Mouse (Mus musculus): ENCODE measurements around the gene Prkce. TPM values are rescaled to one million over a fixed set of nuclear protein-coding genes. Genes with fewer than 3 reads are reported as not detected.

The Prkce gene
- polyA plus RNA-seq, 1 experiment from 2014 or later: 5.0 TPM

DNA sequence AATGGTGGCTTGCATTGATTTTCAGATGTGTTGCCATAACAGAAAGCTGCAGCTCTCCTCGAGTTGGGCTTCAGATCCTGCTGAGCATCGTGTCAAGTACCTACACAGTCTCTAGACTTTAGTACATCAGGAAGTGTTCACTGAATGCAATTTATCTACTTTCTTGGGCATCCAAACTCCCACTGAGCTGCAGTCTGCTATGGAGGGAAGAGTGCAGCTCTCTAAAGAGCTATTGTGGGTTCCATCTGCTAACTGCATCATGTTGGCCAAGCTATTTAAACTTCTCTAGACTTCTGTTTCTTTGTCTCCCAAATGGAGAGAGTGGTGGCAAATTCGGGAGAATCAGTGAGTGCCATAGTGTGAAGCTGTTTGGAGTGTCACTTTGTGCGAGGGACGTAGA lies 349.0 kb downstream of the Prkce start:
- H3K27me3 ChIP-seq (replicated peaks; ENCODE audit: control insufficient read depth, insufficient read depth, low read length): no peaks in the 10 kb centered on the region
- 76% methylated on average over 5 of the region's 5 CpGs for WGBS
- peaks cover 2% of the 10 kb centered on the region; the same call in 1 of the 2 replicates for H3K4me1 ChIP-seq (ENCODE audit: control insufficient read depth, insufficient read depth, low read length)
- no peak overlapping the region for H3K4me3 ChIP-seq (ENCODE audit: low read length)
- ATAC-seq: no peak
- H3K9me3 ChIP-seq (ENCODE audit: control insufficient read depth, low read length): no peaks in the 10 kb centered on the region
- no peaks in the 10 kb centered on the region for H3K36me3 ChIP-seq (ENCODE audit: control insufficient read depth, insufficient read depth, low read length)
- H3K4me2 ChIP-seq (ENCODE audit: low read depth, low read length): no peak overlapping the region
- no peak overlapping the region for H3K27ac ChIP-seq (ENCODE audit: low read length)
- H3K9ac ChIP-seq (ENCODE audit: low read depth, low read length): no peak overlapping the region

DNA sequence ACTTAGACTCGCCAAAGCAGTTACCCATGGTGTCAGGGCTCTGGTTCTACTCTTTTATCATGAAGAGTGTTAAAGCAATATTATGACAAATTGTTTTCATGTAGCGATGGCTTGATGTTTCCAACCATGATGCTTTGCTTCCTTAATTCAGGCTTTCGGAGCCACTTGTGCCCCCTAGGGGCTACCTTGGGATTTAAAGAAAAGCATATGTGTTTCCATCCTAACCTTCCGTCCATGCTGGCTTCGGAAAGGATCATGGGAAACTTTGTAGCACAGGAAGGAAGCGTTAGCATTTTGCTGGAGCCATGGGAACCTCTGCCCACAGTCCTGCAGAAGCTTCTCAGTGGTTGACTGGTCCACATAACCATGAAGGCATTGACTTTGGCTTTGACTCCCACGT lies 351.0 kb downstream of the Prkce start:
- no peaks in the 10 kb centered on the region for H3K27me3 ChIP-seq (replicated peaks; ENCODE audit: control insufficient read depth, insufficient read depth, low read length)
- no peak for ATAC-seq
- no peaks in the 10 kb centered on the region for H3K9me3 ChIP-seq (ENCODE audit: control insufficient read depth, low read length)

DNA sequence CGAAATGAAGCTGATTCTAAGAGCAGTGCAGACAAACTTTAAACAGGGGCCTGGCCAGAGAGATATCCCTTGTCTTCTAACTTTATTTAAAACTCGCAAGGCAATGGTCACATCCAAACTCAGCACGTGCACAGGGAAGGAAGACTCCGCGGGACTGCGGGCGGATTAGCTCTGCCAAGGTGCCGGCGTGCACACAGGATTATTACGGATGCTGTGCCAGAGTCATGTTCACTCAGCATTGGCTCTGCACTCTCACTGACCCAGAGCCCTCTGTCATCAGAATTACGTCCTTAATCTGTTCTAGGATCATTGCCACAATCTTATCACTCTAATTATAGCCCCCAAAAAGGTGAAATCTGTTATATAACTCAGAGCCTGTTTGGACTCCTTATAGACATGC lies 353.7 kb downstream of the Prkce start:
- H3K36me3 ChIP-seq (ENCODE audit: control insufficient read depth, insufficient read depth, low read length): no peaks in the 10 kb centered on the region
- H3K4me3 ChIP-seq (ENCODE audit: low read length): no peak overlapping the region
- H3K4me2 ChIP-seq (ENCODE audit: low read depth, low read length): no peak overlapping the region
- WGBS: 89% methylated on average over 11 of the region's 11 CpGs
- H3K9ac ChIP-seq (ENCODE audit: low read depth, low read length): no peak overlapping the region
- ATAC-seq: no peak
- no peaks in the 10 kb centered on the region for H3K27me3 ChIP-seq (replicated peaks; ENCODE audit: control insufficient read depth, insufficient read depth, low read length)
- H3K4me1 ChIP-seq (ENCODE audit: control insufficient read depth, insufficient read depth, low read length): no peaks in the 10 kb centered on the region
- H3K27ac ChIP-seq (ENCODE audit: low read length): no peak overlapping the region
- H3K9me3 ChIP-seq (ENCODE audit: control insufficient read depth, low read length): no peaks in the 10 kb centered on the region

More for the DNA sequence above, 351.0 kb downstream of the Prkce start:
- no peaks in the 10 kb centered on the region for H3K36me3 ChIP-seq (ENCODE audit: control insufficient read depth, insufficient read depth, low read length)
- no peak overlapping the region for H3K9ac ChIP-seq (ENCODE audit: low read depth, low read length)
- no peak overlapping the region for H3K27ac ChIP-seq (ENCODE audit: low read length)
- H3K4me2 ChIP-seq (ENCODE audit: low read depth, low read length): no peak overlapping the region
- H3K4me3 ChIP-seq (ENCODE audit: low read length): no peak overlapping the region
- peaks cover 2% of the 10 kb centered on the region; the same call in 1 of the 2 replicates for H3K4me1 ChIP-seq (ENCODE audit: control insufficient read depth, insufficient read depth, low read length)
- 90% methylated on average over 7 of the region's 7 CpGs for WGBS

DNA sequence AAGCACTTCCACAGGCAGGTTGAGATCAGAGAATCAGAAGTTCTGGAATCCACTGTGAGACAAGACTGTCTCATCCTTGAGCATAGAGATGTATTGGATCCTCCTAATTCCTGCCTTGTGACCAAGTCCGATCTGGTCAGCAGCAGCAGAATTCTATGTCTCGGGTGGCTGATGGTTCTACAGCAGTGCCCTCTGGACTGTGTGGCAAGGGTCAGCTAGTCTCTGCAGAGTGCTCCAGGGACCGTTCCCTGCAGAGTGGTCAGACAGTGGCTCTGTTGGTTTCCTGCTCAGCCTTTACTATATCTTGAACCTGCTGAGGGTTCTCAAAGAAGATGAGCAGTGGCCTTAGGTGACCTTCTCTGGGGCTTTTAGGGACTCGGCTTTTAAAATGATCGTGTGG lies 355.1 kb downstream of the Prkce start:
- Histone ChIP-seq H3K9me3 (ENCODE audit: control insufficient read depth, low read length) (no peaks in the 10 kb centered on the region), H3K4me3 (ENCODE audit: low read length) (no peak overlapping the region), H3K36me3 (ENCODE audit: control insufficient read depth, insufficient read depth, low read length) (no peaks in the 10 kb centered on the region), H3K9ac (ENCODE audit: low read depth, low read length) (no peak overlapping the region), H3K27ac (ENCODE audit: low read length) (no peak overlapping the region), H3K27me3 (replicated peaks; ENCODE audit: control insufficient read depth, insufficient read depth, low read length) (no peaks in the 10 kb centered on the region), H3K4me1 (ENCODE audit: control insufficient read depth, insufficient read depth, low read length) (no peaks in the 10 kb centered on the region), H3K4me2 (ENCODE audit: low read depth, low read length) (no peak overlapping the region)
- no peak for ATAC-seq
- WGBS: 80% methylated on average over 5 of the region's 5 CpGs

DNA sequence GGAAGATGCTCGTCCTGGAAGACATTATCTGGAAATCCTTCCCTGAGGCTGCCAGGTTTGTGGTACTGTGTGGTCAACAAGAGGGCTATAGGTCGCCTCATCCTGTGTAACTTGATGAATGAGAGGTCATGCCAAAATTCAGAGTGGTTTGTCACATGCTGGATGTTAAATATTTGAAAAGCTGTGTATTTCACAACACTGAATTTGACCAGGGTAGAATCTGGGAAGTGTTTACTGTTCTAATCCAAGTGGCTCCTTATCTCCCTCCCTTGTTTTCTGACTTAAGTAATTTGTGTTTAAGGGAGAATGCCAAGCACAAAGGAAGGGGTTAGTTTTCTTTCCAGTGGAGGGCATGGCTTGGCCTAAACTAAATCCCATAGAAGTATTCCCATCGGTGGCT lies 355.8 kb downstream of the Prkce start:
- ATAC-seq: no peak
- H3K9ac ChIP-seq (ENCODE audit: low read depth, low read length): no peak overlapping the region
- H3K9me3 ChIP-seq (ENCODE audit: control insufficient read depth, low read length): no peaks in the 10 kb centered on the region
- H3K27ac ChIP-seq (ENCODE audit: low read length): no peak overlapping the region
- no peaks in the 10 kb centered on the region for H3K4me1 ChIP-seq (ENCODE audit: control insufficient read depth, insufficient read depth, low read length)
- no peak overlapping the region for H3K4me3 ChIP-seq (ENCODE audit: low read length)
- no peak overlapping the region for H3K4me2 ChIP-seq (ENCODE audit: low read depth, low read length)
- H3K27me3 ChIP-seq (replicated peaks; ENCODE audit: control insufficient read depth, insufficient read depth, low read length): no peaks in the 10 kb centered on the region
- WGBS: 63% methylated on average over 3 of the region's 3 CpGs
- H3K36me3 ChIP-seq (ENCODE audit: control insufficient read depth, insufficient read depth, low read length): no peaks in the 10 kb centered on the region

DNA sequence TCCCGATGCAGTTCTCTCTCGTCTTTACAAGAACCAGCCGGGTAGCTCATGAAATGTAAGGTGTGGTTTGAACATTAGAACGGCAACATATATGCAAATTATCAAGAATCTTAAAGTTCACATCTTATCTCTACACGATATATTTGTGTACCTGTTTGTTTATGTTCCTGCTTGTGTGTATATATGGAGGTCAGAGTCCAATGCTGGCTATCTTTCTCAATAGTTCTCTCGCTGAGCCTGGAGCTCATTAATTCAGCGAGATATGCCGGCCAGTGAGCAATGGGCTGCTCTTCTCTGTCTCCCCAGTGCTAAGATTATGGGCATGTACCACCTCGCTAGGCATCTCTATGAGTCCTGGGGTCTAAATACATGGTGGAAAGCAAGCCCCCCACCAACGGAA lies 356.3 kb downstream of the Prkce start:
- Histone ChIP-seq H3K27ac (ENCODE audit: low read length) (no peak overlapping the region), H3K4me1 (ENCODE audit: control insufficient read depth, insufficient read depth, low read length) (no peaks in the 10 kb centered on the region), H3K9ac (ENCODE audit: low read depth, low read length) (no peak overlapping the region), H3K36me3 (ENCODE audit: control insufficient read depth, insufficient read depth, low read length) (no peaks in the 10 kb centered on the region), H3K27me3 (replicated peaks; ENCODE audit: control insufficient read depth, insufficient read depth, low read length) (no peaks in the 10 kb centered on the region), H3K4me3 (ENCODE audit: low read length) (no peak overlapping the region), H3K9me3 (ENCODE audit: control insufficient read depth, low read length) (no peaks in the 10 kb centered on the region), H3K4me2 (ENCODE audit: low read depth, low read length) (no peak overlapping the region)
- ATAC-seq: no peak
- WGBS: 87% methylated on average over 10 of the region's 10 CpGs

DNA sequence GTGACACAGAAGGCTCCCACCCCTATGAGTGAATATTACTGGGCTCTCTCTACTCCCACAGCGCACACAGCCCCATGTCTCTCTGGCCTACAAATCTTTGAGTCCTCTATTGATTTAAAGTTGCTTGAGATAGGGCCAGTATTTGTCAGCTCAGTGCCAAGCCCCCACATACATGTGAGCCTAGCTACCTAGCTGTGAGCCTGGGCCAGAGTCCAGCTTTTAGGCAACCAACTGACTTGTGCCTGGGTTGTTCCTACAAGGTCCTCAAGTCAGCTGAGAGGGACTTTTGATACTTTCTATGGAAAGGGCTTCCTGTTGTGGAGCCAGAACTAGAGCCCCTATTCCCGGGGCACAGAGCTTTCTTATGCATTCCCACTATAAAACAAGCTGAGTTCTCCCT lies 357.5 kb downstream of the Prkce start:
- Histone ChIP-seq H3K36me3 (ENCODE audit: control insufficient read depth, insufficient read depth, low read length) (no peaks in the 10 kb centered on the region), H3K4me1 (ENCODE audit: control insufficient read depth, insufficient read depth, low read length) (0 out of 2 replicates have a peak, but pooled peaks cover 2% of the 10 kb centered on the region), H3K4me3 (ENCODE audit: low read length) (no peak overlapping the region), H3K27ac (ENCODE audit: low read length) (no peak overlapping the region), H3K9me3 (ENCODE audit: control insufficient read depth, low read length) (no peaks in the 10 kb centered on the region), H3K27me3 (replicated peaks; ENCODE audit: control insufficient read depth, insufficient read depth, low read length) (no peaks in the 10 kb centered on the region), H3K4me2 (ENCODE audit: low read depth, low read length) (no peak overlapping the region), H3K9ac (ENCODE audit: low read depth, low read length) (no peak overlapping the region)
- ATAC-seq: no peak
- 94% methylated on average over 2 of the region's 2 CpGs for WGBS

DNA sequence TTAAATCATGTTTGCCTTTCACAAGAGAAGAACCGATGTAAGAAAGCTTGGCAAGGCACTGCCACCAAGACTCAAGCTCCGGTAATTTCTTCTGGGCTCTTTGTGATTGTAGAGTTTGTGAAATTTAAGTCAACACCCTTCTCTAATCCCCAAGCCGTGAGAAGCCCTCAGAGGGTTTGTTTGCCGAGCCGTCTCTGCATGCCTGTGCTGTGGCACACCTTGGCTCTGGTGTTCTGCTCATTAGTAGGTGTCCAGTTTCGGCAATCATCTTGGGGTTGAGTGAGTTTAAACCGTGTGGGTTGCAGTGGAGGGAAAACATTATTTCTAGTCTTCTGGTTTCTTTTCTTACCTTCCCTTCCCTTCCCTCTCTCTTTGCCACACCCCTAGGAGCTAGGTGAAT lies 358.4 kb downstream of the Prkce start:
- Histone ChIP-seq H3K4me1 (ENCODE audit: control insufficient read depth, insufficient read depth, low read length) (0 out of 2 replicates have a peak, but pooled peaks cover 2% of the 10 kb centered on the region), H3K36me3 (ENCODE audit: control insufficient read depth, insufficient read depth, low read length) (no peaks in the 10 kb centered on the region), H3K4me3 (ENCODE audit: low read length) (no peak overlapping the region), H3K4me2 (ENCODE audit: low read depth, low read length) (no peak overlapping the region), H3K27ac (ENCODE audit: low read length) (no peak overlapping the region), H3K27me3 (replicated peaks; ENCODE audit: control insufficient read depth, insufficient read depth, low read length) (no peaks in the 10 kb centered on the region), H3K9me3 (ENCODE audit: control insufficient read depth, low read length) (no peaks in the 10 kb centered on the region), H3K9ac (ENCODE audit: low read depth, low read length) (no peak overlapping the region)
- 69% methylated on average over 7 of the region's 7 CpGs for WGBS
- no peak for ATAC-seq

DNA sequence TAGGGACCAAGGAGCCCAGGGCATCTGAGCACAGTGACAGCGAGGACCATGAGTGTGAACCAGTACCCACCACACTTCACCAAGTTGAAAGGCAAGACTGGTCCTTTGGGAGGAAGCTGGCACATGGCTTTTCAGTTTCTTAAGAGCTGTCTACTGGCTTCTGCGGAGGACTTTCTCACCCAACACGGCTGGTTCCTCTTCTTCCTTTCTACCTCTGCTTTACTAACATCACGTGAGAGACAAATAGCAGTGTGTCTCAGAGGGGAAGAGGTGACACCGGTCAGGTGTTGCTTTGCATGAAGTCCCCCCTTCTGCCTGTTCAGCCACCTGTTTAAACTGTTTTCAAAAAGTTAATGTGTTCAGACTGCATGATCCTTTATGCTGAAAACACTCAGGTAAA lies 359.7 kb downstream of the Prkce start:
- Histone ChIP-seq H3K4me1 (ENCODE audit: control insufficient read depth, insufficient read depth, low read length) (0 out of 2 replicates have a peak, but pooled peaks cover 3% of the 10 kb centered on the region), H3K9me3 (ENCODE audit: control insufficient read depth, low read length) (no peaks in the 10 kb centered on the region), H3K27ac (ENCODE audit: low read length) (no peak overlapping the region), H3K36me3 (ENCODE audit: control insufficient read depth, insufficient read depth, low read length) (no peaks in the 10 kb centered on the region), H3K27me3 (replicated peaks; ENCODE audit: control insufficient read depth, insufficient read depth, low read length) (no peaks in the 10 kb centered on the region), H3K4me2 (ENCODE audit: low read depth, low read length) (no peak overlapping the region), H3K9ac (ENCODE audit: low read depth, low read length) (no peak overlapping the region), H3K4me3 (ENCODE audit: low read length) (no peak overlapping the region)
- no peak for ATAC-seq
- WGBS: 92% methylated on average over 5 of the region's 5 CpGs

DNA sequence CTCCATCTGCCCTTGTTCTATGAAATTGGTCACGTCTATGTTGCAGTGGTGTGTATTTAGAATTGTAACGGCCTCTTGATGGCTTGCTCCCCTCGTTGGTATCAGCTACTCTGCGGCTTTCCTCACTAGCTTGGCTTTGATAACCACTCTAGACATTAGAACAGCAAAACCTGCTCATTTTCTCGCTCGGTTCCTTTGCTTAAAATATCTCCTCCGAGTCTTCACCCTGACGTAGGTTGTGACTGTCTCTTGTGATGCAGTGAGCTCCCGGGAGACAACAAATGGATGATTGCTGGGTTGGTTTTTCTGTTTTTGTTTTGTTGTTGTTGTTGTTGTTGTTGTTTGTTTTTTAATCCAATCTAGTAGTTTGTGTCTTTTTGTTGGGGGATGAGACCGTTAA lies 361.4 kb downstream of the Prkce start:
- Histone ChIP-seq H3K9ac (ENCODE audit: low read depth, low read length) (no peak overlapping the region), H3K9me3 (ENCODE audit: control insufficient read depth, low read length) (no peaks in the 10 kb centered on the region), H3K4me3 (ENCODE audit: low read length) (no peak overlapping the region), H3K27me3 (replicated peaks; ENCODE audit: control insufficient read depth, insufficient read depth, low read length) (no peaks in the 10 kb centered on the region), H3K36me3 (ENCODE audit: control insufficient read depth, insufficient read depth, low read length) (no peaks in the 10 kb centered on the region), H3K4me2 (ENCODE audit: low read depth, low read length) (no peak overlapping the region), H3K27ac (ENCODE audit: low read length) (no peak overlapping the region), H3K4me1 (ENCODE audit: control insufficient read depth, insufficient read depth, low read length) (0 out of 2 replicates have a peak, but pooled peaks cover 5% of the 10 kb centered on the region)
- WGBS: 76% methylated on average over 10 of the region's 10 CpGs
- ATAC-seq: no peak
